Mouse (Mus musculus) common myeloid progenitor, adult 5-6 weeks (primary cell): ENCODE measurements at regions not wholly inside any gene's neighbourhood (a gene's known extent, or its start where the extent isn't known, plus 50 kb on each side); places are given as distances from the start of the nearest gene placed in this dataset.
"Not testable (repeated sequence)": the region's sequence is repeated elsewhere in the genome, so short reads cannot be mapped to it uniquely, and the experiment has no call there.

Experiments
- ATAC-seq: replicated peaks from 2 replicates; pipeline ENCODE4 v1.8.0; 2016; ENCODE audit warnings: low read depth, mild to moderate bottlenecking, moderate TSS enrichment, inconsistent platforms; ENCODE audit not compliant: poor library complexity, severe bottlenecking

DNA sequence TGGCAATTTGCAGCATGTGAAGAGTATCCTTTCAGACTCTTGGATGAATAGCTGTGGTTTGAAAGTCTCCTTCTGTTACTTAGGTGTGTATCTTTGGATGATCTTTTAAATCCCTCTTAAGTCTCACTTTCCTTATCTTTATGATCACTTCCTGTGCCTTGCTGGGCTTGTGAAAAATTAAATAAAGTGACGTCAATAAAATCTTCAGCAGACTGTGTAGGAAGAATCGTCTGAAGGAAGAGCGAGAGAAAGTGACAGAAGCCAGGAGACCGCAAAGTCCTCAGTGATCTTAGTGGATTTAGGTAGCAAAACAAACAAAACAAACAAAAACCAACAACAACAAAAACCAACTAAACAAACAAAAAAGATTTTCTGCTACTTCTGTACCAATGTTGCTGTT, 459.6 kb upstream of the Dab2 start:
- no peak for ATAC-seq

GRCm38 (mm10) chr15:5841369-5842149, 458.0 kb upstream of the Dab2 start:
- not testable (repeated sequence) for ATAC-seq

GRCm38 (mm10) chr15:5846571-5846970, 453.0 kb upstream of the Dab2 start:
- no peak for ATAC-seq

- ATAC-seq = no peak
Observed at GRCm38 (mm10) chr15:5847413-5848100, 452.0 kb upstream of the Dab2 start.

- ATAC-seq = no peak
Observed at GRCm38 (mm10) chr15:5852523-5852922, 447.1 kb upstream of the Dab2 start.

GRCm38 (mm10) chr15:5869289-5869688, 430.3 kb upstream of the Dab2 start:
- no peak for ATAC-seq

- ATAC-seq = no peak
Observed at GRCm38 (mm10) chr15:5869866-5870265, 429.7 kb upstream of the Dab2 start.

DNA sequence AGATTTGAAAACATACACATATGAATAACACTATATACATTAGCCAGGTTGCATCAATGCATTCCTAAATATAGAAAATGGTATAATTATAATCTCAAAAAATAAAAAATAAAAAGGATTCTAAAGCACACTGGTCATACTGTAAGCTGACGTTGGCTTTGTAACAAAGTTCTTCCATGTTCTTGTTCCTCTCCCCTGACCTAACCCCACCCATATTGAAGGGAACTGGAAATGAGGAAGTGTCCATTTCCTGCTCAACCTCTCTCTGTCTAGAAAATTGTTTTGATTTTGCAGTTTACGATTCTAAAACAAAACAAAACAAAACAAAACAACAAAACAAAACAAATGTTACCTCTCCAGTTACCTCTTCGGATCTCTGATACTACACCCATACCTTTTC, 427.5 kb upstream of the Dab2 start:
- ATAC-seq = peak; percentile 69

GRCm38 (mm10) chr15:5877749-5878148, 421.8 kb upstream of the Dab2 start:
- ATAC-seq = no peak

- ATAC-seq = no peak
Observed at GRCm38 (mm10) chr15:5891188-5891587, 408.4 kb upstream of the Dab2 start.

- no peak for ATAC-seq
Observed at GRCm38 (mm10) chr15:5892034-5892433, 407.6 kb upstream of the Dab2 start.

DNA sequence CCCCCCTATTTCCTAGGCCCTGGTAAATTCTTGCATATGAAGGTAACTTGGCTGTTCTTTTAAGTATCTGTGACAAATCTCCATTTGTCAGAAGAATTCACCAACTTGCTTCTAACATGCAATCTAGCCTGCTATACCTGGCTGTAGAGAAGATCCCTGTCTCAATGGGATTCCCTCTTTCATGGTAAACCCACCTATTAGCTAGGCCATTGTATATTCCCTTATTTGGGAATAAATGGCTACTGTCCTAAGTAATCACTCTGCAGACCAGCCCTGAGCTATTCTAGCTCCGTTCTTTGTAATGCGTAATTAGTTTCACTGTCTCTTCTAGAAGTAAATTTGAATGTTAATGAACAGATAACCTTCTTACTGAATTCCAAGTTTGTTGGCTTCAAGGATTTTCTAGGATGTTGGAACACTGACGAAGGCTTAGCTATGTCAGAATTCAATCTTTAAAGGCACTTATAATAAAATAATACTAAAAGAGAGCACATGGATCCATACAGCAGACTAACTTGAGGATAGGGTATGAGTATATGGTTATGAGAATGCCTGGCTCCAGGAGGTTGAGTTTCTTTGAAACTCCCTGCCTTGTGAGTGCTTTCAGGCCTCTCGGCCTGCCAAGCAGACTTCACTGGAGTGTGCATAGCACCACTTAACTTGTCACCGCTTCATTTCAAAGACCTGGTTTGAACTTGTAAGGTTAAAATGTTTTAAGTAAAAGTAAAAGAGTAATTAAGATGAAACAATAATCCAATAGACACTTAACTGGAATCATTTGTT, 403.7 kb upstream of the Dab2 start:
- not testable (repeated sequence) for ATAC-seq

DNA sequence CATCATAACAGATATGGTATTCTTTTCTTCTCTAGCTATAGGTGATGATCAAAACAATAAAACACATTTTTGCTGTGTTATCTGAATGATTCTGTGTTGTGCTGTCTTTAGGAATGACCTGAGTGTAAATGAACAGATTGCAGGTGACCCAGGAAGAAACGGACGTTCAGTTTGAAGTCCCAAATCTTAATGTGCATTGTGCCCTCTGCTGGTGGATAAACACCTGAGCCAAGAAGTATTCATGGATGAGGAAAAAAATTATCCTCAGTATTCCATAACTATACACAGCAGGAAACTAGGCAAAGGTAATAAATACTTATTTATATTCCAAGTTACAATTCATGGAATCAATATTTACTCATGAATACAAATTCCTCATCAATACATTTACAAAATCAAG, 384.3 kb upstream of the Dab2 start:
- 0 out of 2 replicates have a peak, but pooled peaks have one; percentile 42 for ATAC-seq

DNA sequence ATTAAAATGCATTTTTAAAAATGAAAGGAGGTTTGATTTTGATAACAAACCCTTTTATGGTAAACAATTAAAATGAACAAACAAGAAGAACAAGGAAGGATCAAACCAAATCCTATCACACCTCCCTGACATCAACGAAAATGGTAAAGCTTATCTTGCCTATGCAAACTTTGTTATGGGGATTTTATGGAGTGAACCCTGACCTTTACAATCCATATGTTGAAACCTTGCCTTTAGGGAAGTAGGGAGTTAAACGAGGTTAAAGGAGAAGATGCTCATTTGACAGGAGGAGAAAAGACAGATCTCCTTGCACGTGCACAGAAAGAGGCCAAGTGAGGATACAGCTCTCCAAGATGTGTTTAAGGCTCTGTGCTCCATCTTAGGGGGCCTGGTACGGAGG, 379.5 kb upstream of the Dab2 start:
- no peak for ATAC-seq

DNA sequence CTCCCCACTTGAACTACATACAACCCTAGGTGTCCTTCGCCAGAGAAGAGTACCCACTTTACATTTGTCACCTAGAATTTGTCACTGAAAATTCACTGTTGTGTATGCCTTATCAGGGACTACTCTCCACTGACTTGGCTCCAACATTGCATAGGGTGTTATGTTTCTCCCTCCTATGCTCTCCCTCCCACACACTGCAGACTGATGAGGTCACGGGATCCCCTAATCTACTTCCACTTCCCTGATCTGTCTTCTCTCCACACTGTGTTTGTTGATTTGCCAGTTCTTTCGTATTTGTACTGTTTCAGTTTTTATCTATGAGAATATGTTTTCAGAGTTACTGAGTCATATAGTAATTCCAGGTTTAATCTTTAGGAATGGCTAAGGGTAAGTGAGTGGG, 371.8 kb upstream of the Dab2 start:
- peak; percentile 76 for ATAC-seq

DNA sequence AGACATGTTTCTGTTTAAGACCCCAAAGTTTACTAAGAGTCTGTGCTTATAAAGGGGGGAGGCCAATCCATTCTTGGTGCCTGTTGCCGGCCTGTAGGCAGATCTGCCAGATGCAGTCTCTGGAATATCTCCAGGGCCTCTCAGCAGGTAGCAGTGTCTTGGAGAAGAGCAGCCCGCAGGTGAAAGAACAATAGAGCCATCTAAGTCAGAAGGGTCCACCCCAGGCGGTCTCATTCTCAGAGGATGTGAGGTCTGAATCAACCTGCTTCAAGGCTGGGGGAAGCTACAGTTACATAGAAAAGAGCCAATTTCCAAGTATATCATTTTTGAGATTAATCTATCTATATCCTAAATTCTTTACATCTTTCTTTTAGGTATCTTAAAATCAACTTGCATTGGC, 366.0 kb upstream of the Dab2 start:
- ATAC-seq = no peak

GRCm38 (mm10) chr15:5940945-5941344, 358.6 kb upstream of the Dab2 start:
- no peak for ATAC-seq

GRCm38 (mm10) chr15:5946650-5947049, 352.9 kb upstream of the Dab2 start:
- no peak for ATAC-seq

DNA sequence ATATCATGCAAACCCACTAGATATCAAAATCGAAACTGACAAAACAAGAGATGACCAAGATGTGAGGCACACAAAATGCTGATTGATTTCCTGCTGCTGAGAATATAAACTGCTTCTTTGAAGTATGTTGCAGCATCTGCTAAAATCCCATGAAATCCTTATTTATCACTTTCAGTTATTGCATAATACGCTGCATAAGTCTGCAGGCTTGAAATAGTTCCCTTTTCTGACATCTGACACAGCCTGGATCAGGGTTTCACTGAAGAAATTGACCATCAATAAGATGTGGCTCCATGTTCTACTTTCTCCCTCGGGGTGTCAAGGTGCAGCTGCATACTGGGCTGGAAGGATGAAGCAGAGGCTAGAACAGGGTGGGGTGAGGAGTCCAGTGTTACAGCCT, 348.7 kb upstream of the Dab2 start:
- ATAC-seq = peak; percentile 84

- ATAC-seq = not testable (repeated sequence)
Observed at GRCm38 (mm10) chr15:5951661-5952060, 347.9 kb upstream of the Dab2 start.

DNA sequence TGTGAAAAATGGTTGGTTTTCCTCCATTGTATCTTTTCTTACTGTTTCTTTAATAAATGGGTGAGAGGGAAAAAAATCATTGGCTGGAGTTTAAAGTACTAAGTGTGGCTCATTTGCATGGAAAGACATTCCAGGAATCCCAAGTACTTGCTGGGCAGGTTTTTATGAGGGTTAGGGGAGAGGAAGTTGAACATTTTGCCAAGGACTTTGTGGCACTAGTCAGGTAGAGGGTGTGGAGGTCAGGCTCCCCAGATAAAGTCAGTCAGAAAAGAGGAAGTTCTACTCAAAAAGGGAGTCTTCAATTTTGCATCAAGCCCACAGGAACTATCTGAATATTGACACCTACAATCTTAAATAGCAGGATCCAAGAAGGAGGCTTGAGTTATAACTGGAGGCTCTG, 346.5 kb upstream of the Dab2 start:
- peak; percentile 79 for ATAC-seq
